Mouse (Mus musculus) E14TG2a.4 (cell line): ENCODE measurements around the gene Scfd2.

ENCODE experiments used
- H3K27me3 ChIP-seq: 2 replicates; pipeline ENCODE4 v1.6.1; 2014; ENCODE audit warnings: low read length, control low read depth; ENCODE audit not compliant: insufficient read depth
- H3K36me3 ChIP-seq: 2 replicates; pipeline ENCODE4 v1.6.1; 2014; ENCODE audit warnings: low read length, control low read depth; ENCODE audit not compliant: insufficient read depth
- H3K4me1 ChIP-seq: replicated peaks from 2 replicates; pipeline ENCODE4 v1.6.1; 2014; ENCODE audit warnings: low read depth, low read length, control low read depth
- H3K4me3 ChIP-seq: replicated peaks from 2 replicates; pipeline ENCODE4 v1.5.1; 2014; ENCODE audit warnings: mild to moderate bottlenecking, low read length
- H3K9me3 ChIP-seq: 2 replicates; pipeline ENCODE4 v1.6.1; 2014; ENCODE audit warnings: low read length, control low read depth
- CTCF ChIP-seq: conservative IDR thresholded peaks from 2 replicates; pipeline ENCODE4 v1.5.1; 2014; ENCODE audit warnings: low read length
- NANOG ChIP-seq: IDR thresholded peaks from 2 replicates; pipeline ENCODE4 v1.6.1; 2014; ENCODE audit warnings: borderline replicate concordance, low read length, mixed read lengths
- POU5F1 ChIP-seq: IDR thresholded peaks from 2 replicates; pipeline ENCODE4 v1.6.1; 2014; ENCODE audit warnings: low read length, borderline replicate concordance

Scfd2 gene

DNA sequence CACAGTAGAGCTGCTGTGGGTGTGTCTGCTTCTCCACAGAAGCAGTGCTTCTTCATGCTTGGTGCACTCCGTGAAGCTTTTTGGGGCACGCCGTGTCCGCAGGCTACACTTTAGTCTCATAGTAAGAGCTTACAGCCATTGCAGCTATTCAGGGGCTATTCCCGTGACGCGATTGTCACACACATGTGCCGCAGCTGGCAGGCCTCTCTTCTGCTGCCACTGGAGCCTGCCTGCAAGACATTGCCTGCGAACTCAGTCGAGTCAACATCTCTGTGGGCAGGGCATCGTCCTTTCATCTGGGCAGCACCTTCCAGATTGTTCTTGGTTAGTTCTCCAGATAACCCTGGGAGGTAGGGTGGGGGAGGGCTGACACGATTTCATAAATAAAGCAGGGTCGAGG lies 331.8 kb downstream of the Scfd2 start:
- Histone ChIP-seq H3K36me3 (peaks cover 32% of the 10 kb centered on the region), H3K27me3 (no peaks in the 10 kb centered on the region), H3K9me3 (no peaks in the 10 kb centered on the region), H3K4me1 (peaks cover 29% of the 10 kb centered on the region), H3K4me3 (no peak overlapping the region)
- TF ChIP-seq POU5F1 = no peak

DNA sequence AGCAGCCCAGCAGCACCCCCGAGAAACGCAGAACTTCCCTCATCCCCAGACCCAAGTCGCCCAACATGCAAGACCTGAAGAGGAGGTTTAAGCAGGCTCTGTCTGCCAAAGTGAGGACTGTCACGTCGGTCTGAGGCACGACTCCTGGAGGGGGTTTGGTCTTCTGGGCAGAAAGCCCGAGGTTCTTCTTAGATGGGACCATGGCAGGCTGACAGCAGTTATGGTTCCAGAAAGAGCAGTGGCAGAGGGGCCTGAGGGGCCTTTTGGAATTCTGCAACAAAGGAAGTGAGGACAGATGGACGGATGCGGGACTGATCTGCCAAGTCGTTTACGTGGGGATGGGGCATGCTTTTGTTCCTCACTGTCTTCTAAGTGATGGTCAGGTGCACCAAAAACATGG lies 333.1 kb downstream of the Scfd2 start:
- Histone ChIP-seq H3K9me3 (no peaks in the 10 kb centered on the region), H3K36me3 (peaks cover 32% of the 10 kb centered on the region), H3K27me3 (peaks cover 10% of the 10 kb centered on the region), H3K4me3 (no peak overlapping the region), H3K4me1 (peaks cover 41% of the 10 kb centered on the region)
- TF ChIP-seq POU5F1 = no peak
- TF ChIP-seq CTCF = no peak
- no peak for TF ChIP-seq NANOG

DNA sequence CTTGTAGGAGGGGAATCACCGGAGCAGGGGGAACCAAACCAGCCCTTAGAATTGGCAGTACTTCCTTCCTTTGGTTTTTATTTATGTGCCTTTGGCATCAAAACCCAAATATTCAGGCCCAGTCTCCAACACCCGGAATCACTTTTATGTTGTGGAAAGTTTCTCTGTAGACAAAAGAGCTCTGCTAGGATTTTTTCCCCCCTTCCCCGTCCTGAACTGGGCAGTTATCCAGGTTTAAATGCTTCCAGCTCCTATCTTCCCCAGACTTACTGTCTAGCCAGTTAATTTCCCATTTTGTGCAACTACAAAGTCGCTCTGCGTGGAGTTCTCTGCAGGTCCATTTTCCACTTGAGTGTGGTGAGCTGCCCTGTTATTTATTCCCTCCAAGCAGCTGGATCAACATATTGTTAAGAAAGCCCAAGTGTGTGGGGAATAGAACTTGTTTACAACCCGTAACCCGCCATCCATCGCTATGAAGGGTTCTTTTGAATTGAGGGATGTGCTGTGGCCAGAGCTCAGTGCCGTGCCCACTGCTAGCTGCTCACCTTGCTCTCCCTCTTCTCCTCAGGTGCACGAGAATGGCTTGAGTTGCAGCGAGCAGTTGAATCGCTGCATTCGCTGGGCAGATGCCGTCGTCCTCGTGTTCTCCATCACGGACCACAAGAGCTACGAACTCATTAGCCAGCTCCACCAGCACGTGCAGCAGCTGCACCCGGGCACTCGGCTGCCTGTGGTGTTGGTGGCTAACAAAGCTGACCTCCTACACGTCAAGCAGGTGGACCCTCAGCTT lies 333.8 kb downstream of the Scfd2 start:
- Histone ChIP-seq H3K27me3 (peaks cover 12% of the 10 kb centered on the region), H3K4me1 (peaks cover 42% of the 10 kb centered on the region), H3K4me3 (no peak overlapping the region), H3K9me3 (no peaks in the 10 kb centered on the region), H3K36me3 (peaks cover 32% of the 10 kb centered on the region)
- TF ChIP-seq NANOG (no peak), CTCF (no peak), POU5F1 (no peak)

DNA sequence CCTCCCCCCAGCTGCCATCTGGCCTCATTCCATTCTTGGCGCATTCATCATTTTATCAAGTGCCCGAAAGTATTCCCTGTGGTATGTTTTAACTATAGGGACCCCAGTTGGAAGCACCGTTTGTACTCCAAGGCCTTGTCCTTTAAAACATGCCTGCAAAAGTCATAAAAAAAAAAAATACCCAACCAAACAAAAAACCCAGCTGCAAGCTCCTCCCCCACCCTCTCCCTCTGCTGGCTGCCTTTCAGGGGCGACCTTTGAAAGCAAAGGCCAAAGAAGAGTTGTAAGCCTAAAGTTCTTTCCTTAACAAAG lies 335.3 kb downstream of the Scfd2 start:
- Histone ChIP-seq H3K36me3 (peaks cover 32% of the 10 kb centered on the region), H3K4me1 (peaks cover 33% of the 10 kb centered on the region), H3K27me3 (peaks cover 16% of the 10 kb centered on the region), H3K9me3 (no peaks in the 10 kb centered on the region), H3K4me3 (no peak overlapping the region)
- TF ChIP-seq NANOG (no peak), POU5F1 (no peak), CTCF (0 out of 2 replicates have a peak, but pooled peaks have one; percentile 3)

DNA sequence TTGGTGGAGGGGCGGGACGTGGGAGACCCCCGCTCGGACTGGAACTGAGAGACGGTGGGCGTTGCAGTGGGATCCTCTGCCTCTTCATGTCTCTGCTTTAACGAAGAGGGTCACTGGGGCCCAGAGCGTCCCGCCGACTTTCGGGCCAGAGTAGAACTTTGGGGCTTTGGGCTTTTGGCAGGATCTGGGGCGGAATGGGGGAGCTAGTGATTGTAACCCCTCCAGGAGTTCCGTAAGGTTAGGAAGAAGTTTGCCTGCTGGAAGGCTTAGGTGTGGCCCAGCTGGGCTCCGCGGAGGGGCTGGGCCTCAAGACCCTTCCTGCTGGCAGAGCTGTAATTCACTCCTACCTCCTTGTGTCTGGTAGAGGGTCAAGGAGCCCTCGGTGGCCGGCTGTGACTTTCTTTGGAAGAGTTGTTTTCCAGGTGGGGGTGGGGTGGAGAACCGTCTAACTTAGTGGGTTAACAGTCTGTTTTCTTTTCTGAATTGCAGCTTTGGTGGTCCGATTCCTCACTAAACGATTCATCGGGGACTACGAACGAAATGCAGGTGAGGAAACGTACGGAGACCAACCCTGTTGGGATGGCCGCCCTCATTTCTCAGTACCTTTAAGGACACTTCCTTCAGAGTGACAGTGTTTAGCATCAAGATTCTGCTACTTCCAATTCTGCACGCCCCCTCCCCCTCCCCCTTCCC lies 335.8 kb downstream of the Scfd2 start:
- peaks cover 32% of the 10 kb centered on the region for H3K36me3 ChIP-seq
- no peaks in the 10 kb centered on the region for H3K9me3 ChIP-seq
- peaks cover 33% of the 10 kb centered on the region for H3K4me1 ChIP-seq
- no peak for TF ChIP-seq NANOG
- H3K27me3 ChIP-seq = peaks cover 16% of the 10 kb centered on the region
- peak overlapping the region; percentile 96 for H3K4me3 ChIP-seq

DNA sequence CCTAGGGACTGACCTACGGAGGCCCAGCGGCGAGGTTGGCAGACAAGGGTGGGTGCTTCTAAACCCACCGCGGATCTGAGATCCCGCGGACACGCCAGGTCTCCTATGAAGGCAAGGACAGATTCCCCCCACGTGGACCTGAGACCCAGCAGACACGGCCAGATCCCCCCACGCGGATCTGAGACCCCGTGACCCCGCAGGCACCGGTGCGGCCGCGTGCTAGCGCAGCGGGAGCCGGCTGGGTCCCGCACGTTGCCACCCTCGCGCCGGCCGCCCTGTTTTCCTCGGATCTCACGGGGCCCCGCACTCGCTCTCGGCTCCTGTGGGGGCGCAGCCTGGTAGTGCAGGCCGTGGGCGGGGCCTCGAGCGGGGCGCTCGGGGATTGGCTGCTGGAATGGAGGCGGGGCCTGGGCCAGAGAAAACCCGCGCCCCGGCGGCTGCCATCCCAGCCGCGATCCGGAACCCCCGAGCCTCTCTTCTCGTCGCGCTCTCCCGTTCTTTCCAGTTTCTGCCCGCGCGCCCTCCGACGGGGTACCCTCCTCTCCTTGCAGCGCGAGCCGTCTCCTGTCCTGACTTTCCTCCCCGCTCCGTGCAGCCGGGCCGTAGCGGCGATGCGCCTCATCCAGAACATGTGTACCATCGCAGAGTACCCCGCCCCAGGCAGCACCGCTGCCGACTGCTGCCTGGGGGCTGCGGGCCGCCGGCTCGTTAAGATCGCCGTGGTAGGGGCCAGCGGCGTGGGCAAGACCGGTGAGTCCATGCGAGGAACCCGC lies 336.5 kb downstream of the Scfd2 start, which contains the start of gene Rasl11b:
TSS of gene Rasl11b (plus strand) at position 446 of the 773 bp plus-strand sequence.
- Histone ChIP-seq H3K4me3 (peak within 1 kb of the TSS; percentile 96), H3K4me1 (peaks cover 35% of the 10 kb centered on the region), H3K27me3 (peaks cover 16% of the 10 kb centered on the region), H3K9me3 (no peaks in the 10 kb centered on the region), H3K36me3 (peaks cover 32% of the 10 kb centered on the region)
- TF ChIP-seq NANOG = no peak

DNA sequence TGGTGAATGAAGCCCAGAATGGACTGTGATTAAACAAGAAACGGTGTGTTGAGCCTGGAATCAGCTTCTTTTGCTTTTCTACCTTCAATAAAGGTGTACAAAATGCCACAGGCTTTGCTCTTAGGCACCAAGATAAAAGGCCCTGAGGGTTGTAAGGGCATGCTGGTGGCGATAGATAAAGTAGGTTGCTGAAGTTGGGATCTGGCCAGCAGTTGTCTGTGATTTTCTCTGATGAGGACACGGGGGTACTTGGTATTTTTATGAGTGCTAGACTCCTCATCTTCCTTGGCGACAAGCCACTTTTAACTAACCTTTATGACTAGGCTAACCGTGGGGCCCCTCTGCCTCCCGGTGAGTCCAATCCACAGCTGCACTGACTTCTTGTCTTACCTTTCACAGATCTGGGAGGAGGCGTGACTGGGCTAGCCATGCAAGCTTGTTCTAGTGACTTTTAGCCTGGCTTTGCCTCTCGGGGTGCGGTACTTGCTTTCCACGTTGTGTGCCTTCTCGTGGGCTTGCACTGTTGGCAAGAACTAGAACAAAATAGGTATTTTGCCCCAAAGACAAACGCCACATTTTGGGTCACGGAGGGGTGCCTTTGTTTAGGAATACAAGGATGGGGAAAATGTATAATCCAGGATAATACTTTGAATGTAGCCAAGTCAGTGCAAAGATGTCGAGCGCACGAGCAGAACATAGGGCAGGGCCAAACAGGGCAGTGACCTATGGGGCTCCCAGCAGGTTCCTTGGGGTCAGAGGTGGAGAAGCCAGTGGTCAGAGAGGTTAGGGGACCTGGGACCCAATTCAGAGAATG lies 337.3 kb downstream of the Scfd2 start:
- Histone ChIP-seq H3K4me3 (peak overlapping the region; percentile 96), H3K27me3 (peaks cover 20% of the 10 kb centered on the region), H3K9me3 (no peaks in the 10 kb centered on the region), H3K36me3 (peaks cover 24% of the 10 kb centered on the region), H3K4me1 (peaks cover 37% of the 10 kb centered on the region)
- TF ChIP-seq POU5F1 = no peak
- no peak for TF ChIP-seq NANOG
- TF ChIP-seq CTCF = no peak

DNA sequence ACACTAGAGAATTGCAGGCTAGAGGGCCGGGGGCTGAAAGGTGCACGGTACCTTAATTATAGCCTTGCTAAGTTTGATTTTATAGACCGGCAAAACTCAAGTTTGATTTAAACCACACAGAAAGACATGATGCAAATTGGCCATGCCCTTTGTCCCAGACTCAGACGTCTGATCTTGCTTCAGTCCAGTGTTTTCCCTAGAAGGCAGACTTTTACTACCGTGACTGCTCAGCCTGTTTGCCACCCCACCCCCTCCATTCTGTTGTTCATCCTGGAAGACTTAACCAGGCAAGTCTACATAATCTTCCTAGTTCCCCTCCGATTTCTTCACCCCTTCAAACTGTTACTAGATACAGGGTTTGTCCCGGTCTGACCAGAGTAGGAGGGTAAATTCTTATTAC lies 337.9 kb downstream of the Scfd2 start:
- Histone ChIP-seq H3K27me3 (peaks cover 20% of the 10 kb centered on the region), H3K4me3 (no peak overlapping the region), H3K9me3 (no peaks in the 10 kb centered on the region), H3K4me1 (peaks cover 40% of the 10 kb centered on the region), H3K36me3 (peaks cover 18% of the 10 kb centered on the region)
- TF ChIP-seq POU5F1 = no peak
- no peak for TF ChIP-seq NANOG
- TF ChIP-seq CTCF = no peak
